Mouse (Mus musculus) monocyte, adult 2 months (primary cell): ENCODE data around the gene Pcsk5.

Source experiments
- DNase-seq, 2 experiments: peaks; one replicate each; pipeline ENCODE4 v3.0.0; 2022; ENCODE audit warnings: low spot score in 2 of 2, low read depth in 1 of 2

Gene Pcsk5

GRCm38 (mm10) chr19:17744474-17745069, 92.9 kb downstream of the Pcsk5 start:
- DNase-seq = no peak

- DNase-seq = no peak
Measured at GRCm38 (mm10) chr19:17741465-17741864, 96.0 kb downstream of the Pcsk5 start.

GRCm38 (mm10) chr19:17732676-17733277, 104.7 kb downstream of the Pcsk5 start:
- DNase-seq = no peak

- no peak for DNase-seq
Measured at GRCm38 (mm10) chr19:17717066-17717465, 120.4 kb downstream of the Pcsk5 start.

- no peak for DNase-seq
Measured at GRCm38 (mm10) chr19:17715281-17715955, 122.0 kb downstream of the Pcsk5 start.

GRCm38 (mm10) chr19:17691626-17692025, 145.8 kb downstream of the Pcsk5 start:
- no peak for DNase-seq

- DNase-seq = no peak
Measured at GRCm38 (mm10) chr19:17678371-17678770, 159.1 kb downstream of the Pcsk5 start.

GRCm38 (mm10) chr19:17662676-17663075, 174.8 kb downstream of the Pcsk5 start:
- no peak for DNase-seq

- DNase-seq = no peak
Measured at GRCm38 (mm10) chr19:17662271-17662670, 175.2 kb downstream of the Pcsk5 start.

- DNase-seq = no peak
Measured at GRCm38 (mm10) chr19:17659321-17659720, 178.1 kb downstream of the Pcsk5 start.

GRCm38 (mm10) chr19:17650831-17651502, 186.5 kb downstream of the Pcsk5 start:
- DNase-seq = no peak

GRCm38 (mm10) chr19:17649967-17650366, 187.5 kb downstream of the Pcsk5 start:
- DNase-seq = no peak

GRCm38 (mm10) chr19:17643128-17643797, 194.2 kb downstream of the Pcsk5 start:
- no peak for DNase-seq

GRCm38 (mm10) chr19:17635984-17636383, 201.4 kb downstream of the Pcsk5 start:
- no peak for DNase-seq

GRCm38 (mm10) chr19:17615646-17616045, 221.8 kb downstream of the Pcsk5 start:
- no peak for DNase-seq

- DNase-seq = no peak
Measured at GRCm38 (mm10) chr19:17606510-17606909, 230.9 kb downstream of the Pcsk5 start.

- DNase-seq = no peak
Measured at GRCm38 (mm10) chr19:17606093-17606492, 231.3 kb downstream of the Pcsk5 start.

- no peak for DNase-seq
Measured at GRCm38 (mm10) chr19:17603322-17603721, 234.1 kb downstream of the Pcsk5 start.

- DNase-seq = no peak
Measured at GRCm38 (mm10) chr19:17600347-17600746, 237.1 kb downstream of the Pcsk5 start.

- DNase-seq = no peak
Measured at GRCm38 (mm10) chr19:17592790-17593189, 244.6 kb downstream of the Pcsk5 start.

- DNase-seq = no peak
Measured at GRCm38 (mm10) chr19:17591335-17591734, 246.1 kb downstream of the Pcsk5 start.
